Mouse (Mus musculus) midbrain, embryonic 13.5 days (tissue): ENCODE measurements at regions not wholly inside any gene's neighbourhood (a gene's known extent, or its start where the extent isn't known, plus 50 kb on each side); places are given as distances from the start of the nearest gene placed in this dataset.

Experiments
- ATAC-seq: fragments of 200-750 bp; cut with Nextera tagmentation; 2 replicates; pipeline ENCODE4 v1.8.0; 2017; ENCODE audit warnings: mild to moderate bottlenecking, moderate TSS enrichment, moderate library complexity
- H3K27ac ChIP-seq: fragments of 300-500 bp; sonication (generic); 2 replicates; pipeline ENCODE4 v1.5.1; 2015; ENCODE audit warnings: inconsistent platforms, mild to moderate bottlenecking, moderate library complexity
- H3K27me3 ChIP-seq: fragments of 300-500 bp; sonication (generic); 2 replicates; pipeline ENCODE4 v1.6.1; 2015; ENCODE audit warnings: mild to moderate bottlenecking, inconsistent platforms
- H3K36me3 ChIP-seq: fragments of 300-500 bp; sonication (generic); 2 replicates; pipeline ENCODE4 v1.6.1; 2015; ENCODE audit warnings: mild to moderate bottlenecking, inconsistent platforms
- H3K4me1 ChIP-seq: fragments of 300-500 bp; sonication (generic); replicated peaks from 2 replicates; pipeline ENCODE4 v1.6.1; 2015; ENCODE audit warnings: inconsistent platforms
- H3K4me2 ChIP-seq: fragments of 300-500 bp; sonication (generic); replicated peaks from 2 replicates; pipeline ENCODE4 v1.6.1; 2015; ENCODE audit warnings: moderate library complexity, mild to moderate bottlenecking, inconsistent platforms
- H3K4me3 ChIP-seq: fragments of 300-500 bp; sonication (generic); replicated peaks from 2 replicates; pipeline ENCODE4 v1.5.1; 2015; ENCODE audit warnings: mild to moderate bottlenecking, inconsistent platforms
- H3K9ac ChIP-seq: fragments of 300-500 bp; sonication (generic); replicated peaks from 2 replicates; pipeline ENCODE4 v1.6.1; 2015; ENCODE audit warnings: mild to moderate bottlenecking, inconsistent platforms
- H3K9me3 ChIP-seq: fragments of 300-500 bp; sonication (generic); 2 replicates; pipeline ENCODE4 v1.6.1; 2016; ENCODE audit warnings: mild to moderate bottlenecking, inconsistent platforms
- WGBS: fragments of 180-500 bp; shearing (Covaris S2); methylation state at CpG from one replicate; pipeline ENCODE4 v1.1.7; 2015; 5-methylcytosine and 5-hydroxymethylcytosine counted together

DNA sequence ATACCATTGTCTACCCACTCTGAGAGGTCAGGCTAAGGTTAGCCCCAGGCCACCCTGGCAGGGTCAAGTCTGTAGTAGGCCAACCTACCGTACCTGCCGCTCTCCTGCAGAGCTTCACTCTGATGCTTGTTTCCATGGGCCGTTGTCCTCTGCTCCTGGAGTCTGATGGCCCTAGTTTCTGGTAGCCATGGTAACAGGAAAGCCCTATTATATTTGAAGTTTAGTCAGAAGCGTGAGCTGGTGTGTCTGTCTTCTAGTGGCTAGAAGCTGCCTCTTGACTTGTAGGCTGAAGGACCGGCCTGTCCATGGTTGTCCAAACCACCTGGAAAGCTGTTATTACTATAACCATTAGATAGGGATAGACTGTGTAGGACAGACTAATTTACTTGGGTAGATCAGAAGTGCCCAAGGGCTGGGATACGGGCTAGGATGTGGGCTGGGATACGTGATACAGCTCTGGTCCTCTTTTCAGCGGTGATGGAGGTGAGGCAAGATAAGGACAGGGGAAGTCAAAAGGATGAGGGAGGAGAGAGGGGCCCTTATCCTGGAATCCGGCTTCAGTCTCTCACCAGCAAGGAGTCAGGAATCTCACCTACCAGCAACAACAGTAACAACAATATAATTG, 58.5 kb upstream of the Zfp706 start:
- H3K9me3 ChIP-seq, result no peaks in the 10 kb centered on the region
- no peak overlapping the region for H3K27ac ChIP-seq
- H3K36me3 ChIP-seq, result no peaks in the 10 kb centered on the region
- H3K4me3 ChIP-seq, result no peak overlapping the region
- no peaks in the 10 kb centered on the region for H3K27me3 ChIP-seq
- no peak overlapping the region for H3K9ac ChIP-seq
- H3K4me1 ChIP-seq, result no peaks in the 10 kb centered on the region
- no peak overlapping the region for H3K4me2 ChIP-seq
- 0 out of 2 replicates have a peak, but pooled peaks have one; percentile 48 for ATAC-seq
- WGBS, result 83% methylated on average over 9 of the region's 9 CpGs

- no peak for ATAC-seq
- WGBS, result 71% methylated on average over 6 of the region's 6 CpGs
Measured at GRCm38 (mm10) chr15:37065408-37065807, 57.8 kb upstream of the Zfp706 start.

DNA sequence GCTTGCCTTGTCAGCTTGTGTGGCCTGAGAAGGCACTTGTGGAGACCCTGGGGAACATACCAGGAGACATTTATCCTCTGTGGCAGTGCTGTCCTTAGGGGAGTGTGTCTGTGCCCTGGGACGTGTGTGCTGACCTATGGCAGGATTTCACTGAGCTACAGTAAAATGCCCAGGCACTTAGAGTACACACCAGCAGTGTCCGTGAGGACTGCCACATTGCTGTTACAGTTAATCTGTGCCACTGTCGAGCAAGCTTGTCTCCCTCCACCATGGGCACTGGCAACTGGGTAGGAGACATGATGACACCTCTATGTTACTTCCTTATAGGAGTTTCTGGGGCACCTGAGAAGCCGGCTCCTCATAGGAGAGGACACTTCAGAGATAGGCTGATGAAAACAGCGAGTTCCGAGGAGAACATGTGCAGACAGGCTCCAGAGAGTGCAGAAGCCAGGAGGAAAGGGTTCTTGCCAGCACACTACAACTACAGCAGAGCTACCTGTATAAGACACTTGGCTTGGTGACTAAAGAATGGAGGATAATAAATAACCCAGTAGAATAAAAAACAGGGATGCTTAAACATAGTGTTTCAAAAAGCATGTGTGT, 56.3 kb upstream of the Zfp706 start:
- Histone ChIP-seq H3K4me1 (peaks cover 5% of the 10 kb centered on the region; the same call in 1 of the 2 replicates), H3K9me3 (no peaks in the 10 kb centered on the region), H3K4me2 (no peak overlapping the region), H3K27me3 (no peaks in the 10 kb centered on the region), H3K27ac (no peak overlapping the region), H3K36me3 (no peaks in the 10 kb centered on the region), H3K9ac (no peak overlapping the region), H3K4me3 (no peak overlapping the region)
- 91% methylated on average over 6 of the region's 6 CpGs for WGBS
- ATAC-seq, result no peak

More at GRCm38 (mm10) chr15:37065408-37065807, 57.8 kb upstream of the Zfp706 start:
- no peak overlapping the region for H3K27ac ChIP-seq
- no peak overlapping the region for H3K9ac ChIP-seq
- no peak overlapping the region for H3K4me3 ChIP-seq
- H3K27me3 ChIP-seq, result no peaks in the 10 kb centered on the region
- no peak overlapping the region for H3K4me2 ChIP-seq
- H3K9me3 ChIP-seq, result no peaks in the 10 kb centered on the region
- H3K36me3 ChIP-seq, result no peaks in the 10 kb centered on the region
- H3K4me1 ChIP-seq, result peaks cover 4% of the 10 kb centered on the region; the same call in 1 of the 2 replicates

DNA sequence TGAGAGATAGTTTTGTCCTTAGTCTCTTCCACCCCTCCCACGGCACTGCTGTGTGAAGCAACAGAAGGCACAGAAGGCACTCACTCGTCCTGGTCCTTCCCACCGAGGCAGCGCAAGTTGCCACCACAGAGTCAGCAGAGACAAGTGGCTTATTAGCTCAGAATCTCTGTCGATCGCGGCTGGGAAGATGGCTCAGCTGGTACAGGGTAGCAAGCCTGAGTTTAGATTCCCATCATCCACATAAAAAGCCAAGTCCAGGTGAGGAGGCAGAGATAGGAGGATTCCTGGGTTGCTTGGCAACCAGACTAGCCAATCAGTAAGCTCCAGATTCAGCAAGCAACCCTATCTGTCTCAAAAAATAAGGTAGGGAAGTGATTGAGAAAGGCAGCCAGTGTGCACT, 55.0 kb upstream of the Zfp706 start:
- H3K4me1 ChIP-seq, result peaks cover 5% of the 10 kb centered on the region; the same call in 1 of the 2 replicates
- H3K4me3 ChIP-seq, result no peak overlapping the region
- H3K4me2 ChIP-seq, result no peak overlapping the region
- H3K36me3 ChIP-seq, result no peaks in the 10 kb centered on the region
- H3K27me3 ChIP-seq, result no peaks in the 10 kb centered on the region
- 0 out of 2 replicates have a peak, but pooled peaks have one; percentile 40 for ATAC-seq
- H3K9me3 ChIP-seq, result no peaks in the 10 kb centered on the region
- H3K27ac ChIP-seq, result no peak overlapping the region
- WGBS, result 90% methylated on average over 7 of the region's 7 CpGs
- H3K9ac ChIP-seq, result no peak overlapping the region

- no peaks in the 10 kb centered on the region for H3K36me3 ChIP-seq
- peaks cover 5% of the 10 kb centered on the region; the same call in 1 of the 2 replicates for H3K4me1 ChIP-seq
- H3K9ac ChIP-seq, result no peak overlapping the region
- H3K27me3 ChIP-seq, result no peaks in the 10 kb centered on the region
- no peaks in the 10 kb centered on the region for H3K9me3 ChIP-seq
- no peak overlapping the region for H3K4me3 ChIP-seq
- H3K27ac ChIP-seq, result no peak overlapping the region
- whole genome bisulfite sequencing, result 81% methylated on average over 6 of the region's 6 CpGs
- no peak overlapping the region for H3K4me2 ChIP-seq
- ATAC-seq, result no peak
Measured at GRCm38 (mm10) chr15:37061501-37061900, 53.9 kb upstream of the Zfp706 start.

GRCm38 (mm10) chr15:37060831-37061230, 53.3 kb upstream of the Zfp706 start:
- ATAC-seq, result no peak
- WGBS, result 94% methylated on average over 6 of the region's 6 CpGs
- Histone ChIP-seq H3K27ac (no peak overlapping the region), H3K9me3 (no peaks in the 10 kb centered on the region), H3K4me3 (no peak overlapping the region), H3K36me3 (no peaks in the 10 kb centered on the region), H3K27me3 (no peaks in the 10 kb centered on the region), H3K4me2 (no peak overlapping the region), H3K9ac (no peak overlapping the region), H3K4me1 (peaks cover 5% of the 10 kb centered on the region; the same call in 1 of the 2 replicates)
